Mouse (Mus musculus): Measurements from ENCODE around the gene Klf9. TPM values are rescaled to one million over a fixed set of nuclear protein-coding genes. Genes with fewer than 3 reads are reported as not detected.

Gene Klf9
- polyA plus RNA-seq, 2 experiments: 0.74 to 0.86 TPM

- Histone ChIP-seq H3K4me1 (replicated peaks; ENCODE audit: control insufficient read depth in 2 of 2, insufficient read depth in 2 of 2, low read length in 1 of 2) (peaks cover 22 to 29% of the 10 kb centered on the region in 2 experiments), H3K9ac (replicated peaks) (peak overlapping the region; percentile 39), H3K27ac (no peak overlapping the region), H3K9me3 (ENCODE audit: control insufficient read depth, low read length) (no peaks in the 10 kb centered on the region), H3K4me2 (ENCODE audit: low read depth) (peak overlapping the region; percentile 99), H3K27me3 (ENCODE audit: control insufficient read depth, insufficient read depth, low read length) (peaks cover 29% of the 10 kb centered on the region), H3K36me3 (replicated peaks; ENCODE audit: control insufficient read depth, insufficient read depth, low read depth) (no peaks in the 10 kb centered on the region), H3K4me3 (ENCODE audit: insufficient read depth in 1 of 2, low read depth in 2 of 2, low read length in 2 of 2) (peak overlapping the region; percentile 64 to 68)
- 35% methylated on average over 12 of the region's 12 CpGs for WGBS (ENCODE audit: insufficient replicate concordance)
- DNase-seq (ENCODE audit: low read depth in 3 of 3, low spot score in 3 of 3) (no peak), ATAC-seq (ENCODE audit: insufficient read depth) (no peak)
- TF ChIP-seq EP300 (IDR thresholded peaks at IDR 0.05; ENCODE audit: low read depth) (no peak), CTCF (IDR thresholded peaks at IDR 0.05; ENCODE audit: low read depth) (no peak)
Measured at GRCm38 (mm10) chr19:23139756-23140470, 1.1 kb upstream of the Klf9 start.

DNA sequence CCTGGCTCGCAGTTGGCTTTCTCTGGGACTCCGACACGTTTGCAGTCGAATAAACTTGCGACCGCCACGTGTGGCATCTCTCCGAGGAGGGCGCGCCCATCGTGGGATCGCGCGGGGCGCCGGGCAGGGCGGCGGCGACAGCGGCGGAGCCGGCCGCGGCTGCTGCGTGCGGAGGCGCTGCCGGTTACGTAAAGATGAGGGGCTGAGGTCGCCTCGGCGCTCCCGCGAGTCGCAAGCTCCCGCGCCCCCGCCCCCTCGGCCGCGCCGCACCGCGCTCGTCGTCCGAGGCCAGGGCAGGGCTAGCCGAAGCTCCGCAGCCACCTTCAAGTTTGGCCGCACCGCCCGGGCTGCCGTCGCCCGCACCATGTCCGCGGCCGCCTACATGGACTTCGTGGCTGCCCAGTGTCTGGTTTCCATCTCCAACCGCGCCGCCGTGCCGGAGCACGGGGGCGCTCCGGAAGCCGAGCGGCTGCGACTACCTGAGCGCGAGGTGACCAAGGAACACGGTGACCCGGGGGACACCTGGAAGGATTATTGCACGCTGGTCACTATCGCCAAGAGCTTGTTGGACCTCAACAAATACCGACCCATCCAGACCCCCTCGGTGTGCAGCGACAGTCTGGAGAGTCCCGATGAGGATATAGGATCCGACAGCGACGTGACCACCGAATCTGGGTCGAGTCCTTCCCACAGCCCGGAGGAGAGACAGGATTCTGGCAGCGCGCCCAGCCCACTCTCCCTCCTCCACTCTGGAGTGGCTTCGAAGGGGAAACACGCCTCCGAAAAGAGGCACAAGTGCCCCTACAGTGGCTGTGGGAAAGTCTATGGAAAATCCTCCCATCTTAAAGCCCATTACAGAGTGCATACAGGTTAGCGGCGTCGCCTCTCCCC, 610 bp downstream of the Klf9 start:
- Histone ChIP-seq H3K9me3 (ENCODE audit: control insufficient read depth, low read length) (no peaks in the 10 kb centered on the region), H3K27me3 (ENCODE audit: control insufficient read depth, insufficient read depth, low read length) (peaks cover 11% of the 10 kb centered on the region), H3K4me3 (ENCODE audit: insufficient read depth in 1 of 2, low read depth in 2 of 2, low read length in 2 of 2) (peak overlapping the region; percentile 64 to 68), H3K4me1 (replicated peaks; ENCODE audit: control insufficient read depth in 2 of 2, insufficient read depth in 2 of 2, low read length in 1 of 2) (peaks cover 11 to 22% of the 10 kb centered on the region in 2 experiments; a peak in 3 of 4 replicates), H3K36me3 (replicated peaks; ENCODE audit: control insufficient read depth, insufficient read depth, low read depth) (no peaks in the 10 kb centered on the region), H3K9ac (replicated peaks) (peak overlapping the region; percentile 63), H3K27ac (peak overlapping the region; percentile 12), H3K4me2 (ENCODE audit: low read depth) (peak overlapping the region; percentile 99)
- TF ChIP-seq EP300 (IDR thresholded peaks at IDR 0.05; ENCODE audit: low read depth) (no peak), CTCF (IDR thresholded peaks at IDR 0.05; ENCODE audit: low read depth) (no peak)
- under 1% methylated on average over 78 of the region's 94 CpGs for WGBS (ENCODE audit: insufficient replicate concordance)
- peak; percentile 47 for ATAC-seq (ENCODE audit: insufficient read depth)
- no peak for DNase-seq (ENCODE audit: low read depth in 3 of 3, low spot score in 3 of 3)

DNA sequence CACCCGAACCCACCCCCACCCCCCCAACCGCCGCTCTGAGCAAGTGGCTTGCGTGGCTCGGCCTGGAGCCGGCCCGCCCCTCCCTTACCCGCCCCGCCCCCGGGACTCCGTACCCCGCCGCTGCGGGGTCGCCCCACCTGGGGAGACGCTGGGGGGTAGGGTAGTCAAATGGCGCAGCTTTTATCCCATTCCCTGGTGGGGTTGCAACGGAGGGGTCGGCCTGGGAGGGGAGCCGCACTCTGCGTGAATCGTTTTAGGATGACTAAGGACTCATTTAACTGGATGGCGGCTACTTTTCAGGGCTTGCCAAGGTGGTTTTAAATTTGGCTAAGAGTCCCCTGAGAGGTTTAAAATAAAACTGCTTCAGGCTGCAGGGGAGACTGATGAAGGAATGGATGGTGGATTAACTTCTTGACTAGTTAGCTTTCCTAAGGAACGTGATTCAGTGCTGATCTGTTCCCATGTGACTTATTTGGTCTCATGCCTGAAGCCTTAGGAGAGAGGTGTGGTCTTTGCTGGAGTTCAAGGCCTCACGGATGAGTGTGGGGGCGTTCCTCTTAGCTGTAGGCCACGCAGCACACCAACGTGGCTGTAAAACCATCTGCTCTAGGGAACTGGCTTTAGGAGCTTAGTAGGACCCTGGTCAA, 1.5 kb downstream of the Klf9 start:
- Histone ChIP-seq H3K4me1 (replicated peaks; ENCODE audit: control insufficient read depth in 2 of 2, insufficient read depth in 2 of 2, low read length in 1 of 2) (peaks cover 11 to 26% of the 10 kb centered on the region in 2 experiments; a peak in 3 of 4 replicates), H3K9me3 (ENCODE audit: control insufficient read depth, low read length) (no peaks in the 10 kb centered on the region), H3K9ac (replicated peaks) (peak overlapping the region; percentile 63), H3K27ac (no peak overlapping the region), H3K36me3 (replicated peaks; ENCODE audit: control insufficient read depth, insufficient read depth, low read depth) (no peaks in the 10 kb centered on the region), H3K4me3 (ENCODE audit: insufficient read depth in 1 of 2, low read depth in 2 of 2, low read length in 2 of 2) (peak overlapping the region; percentile 64 to 68), H3K4me2 (ENCODE audit: low read depth) (peak overlapping the region; percentile 99), H3K27me3 (ENCODE audit: control insufficient read depth, insufficient read depth, low read length) (peaks cover 3% of the 10 kb centered on the region; the same call in 1 of the 2 replicates)
- TF ChIP-seq CTCF (IDR thresholded peaks at IDR 0.05; ENCODE audit: low read depth) (no peak), EP300 (IDR thresholded peaks at IDR 0.05; ENCODE audit: low read depth) (no peak)
- DNase-seq (ENCODE audit: low read depth in 3 of 3, low spot score in 3 of 3): no peak
- ATAC-seq (ENCODE audit: insufficient read depth): no peak
- WGBS (ENCODE audit: insufficient replicate concordance): 7% methylated on average over 28 of the region's 28 CpGs

- peak overlapping the region; percentile 99 for H3K4me2 ChIP-seq (ENCODE audit: low read depth)
- H3K27ac ChIP-seq: no peak overlapping the region
- H3K9ac ChIP-seq (replicated peaks): no peak overlapping the region
- H3K4me3 ChIP-seq (ENCODE audit: insufficient read depth in 1 of 2, low read depth in 2 of 2, low read length in 2 of 2): peak overlapping the region; percentile 64 to 68
- ATAC-seq (ENCODE audit: insufficient read depth) (no peak), DNase-seq (ENCODE audit: low read depth in 3 of 3, low spot score in 3 of 3) (no peak)
- H3K4me1 ChIP-seq (replicated peaks; ENCODE audit: control insufficient read depth in 2 of 2, insufficient read depth in 2 of 2, low read length in 1 of 2): peaks cover 11 to 26% of the 10 kb centered on the region in 2 experiments; a peak in 3 of 4 replicates
- H3K36me3 ChIP-seq (replicated peaks; ENCODE audit: control insufficient read depth, insufficient read depth, low read depth): no peaks in the 10 kb centered on the region
- WGBS (ENCODE audit: insufficient replicate concordance): 62% methylated on average over 7 of the region's 7 CpGs
- H3K9me3 ChIP-seq (ENCODE audit: control insufficient read depth, low read length): no peaks in the 10 kb centered on the region
- TF ChIP-seq EP300 (IDR thresholded peaks at IDR 0.05; ENCODE audit: low read depth): no peak
- TF ChIP-seq CTCF (IDR thresholded peaks at IDR 0.05; ENCODE audit: low read depth): no peak
- peaks cover 3% of the 10 kb centered on the region; the same call in 1 of the 2 replicates for H3K27me3 ChIP-seq (ENCODE audit: control insufficient read depth, insufficient read depth, low read length)
Measured at GRCm38 (mm10) chr19:23143074-23143445, 2.0 kb downstream of the Klf9 start.
